Mouse (Mus musculus): ENCODE measurements at regions not wholly inside any gene's neighbourhood (a gene's known extent, or its start where the extent isn't known, plus 50 kb on each side); places are given as distances from the start of the nearest gene placed in this dataset.

GRCm38 (mm10) chr10:56920711-56921672 lies 543.9 kb downstream of the Gja1 start:
- Histone ChIP-seq H3K27ac (ENCODE audit: control insufficient read depth, low read depth, low read length) (no peak overlapping the region), H3K9ac (ENCODE audit: control insufficient read depth, low read depth, low read length, poor library complexity, severe bottlenecking) (no peak overlapping the region), H3K36me3 (ENCODE audit: control insufficient read depth in 1 of 2, insufficient read depth in 2 of 2, low read length in 2 of 2) (no peaks in the 10 kb centered on the region), H3K9me3 (replicated peaks; ENCODE audit: insufficient read depth, low read length) (no peaks in the 10 kb centered on the region), H3K4me1 (ENCODE audit: control insufficient read depth in 1 of 2, insufficient read depth in 2 of 2, low read length in 2 of 2) (no peaks in the 10 kb centered on the region), H3K4me3 (ENCODE audit: control insufficient read depth in 1 of 2, insufficient read depth in 1 of 2, low read depth in 2 of 2, low read length in 2 of 2) (no peak overlapping the region), H3K27me3 (ENCODE audit: control insufficient read depth in 1 of 2, insufficient read depth in 2 of 2, low read length in 2 of 2) (no peaks in the 10 kb centered on the region), H3K79me2 (ENCODE audit: control insufficient read depth, insufficient read depth, low read length, poor library complexity) (no peaks in the 10 kb centered on the region)
- no peak for TF ChIP-seq RAD21 (IDR thresholded peaks at IDR 0.05; ENCODE audit: low read depth, low read length)
- TF ChIP-seq ETS1 (IDR thresholded peaks at IDR 0.05; ENCODE audit: low read depth, low read length) = no peak
- no peak for TF ChIP-seq ZMIZ1 (IDR thresholded peaks at IDR 0.05; ENCODE audit: low read depth, low read length)
- TF ChIP-seq USF1 (IDR thresholded peaks at IDR 0.05; ENCODE audit: low read depth, low read length) = no peak
- no peak for DNase-seq (ENCODE audit: low read depth, low spot score)

- H3K27me3 ChIP-seq (ENCODE audit: control insufficient read depth in 1 of 2, insufficient read depth in 2 of 2, low read length in 2 of 2) = no peaks in the 10 kb centered on the region
- no peak for TF ChIP-seq MAFK (IDR thresholded peaks at IDR 0.05; ENCODE audit: borderline replicate concordance, low read depth, low read length)
- TF ChIP-seq SIN3A (IDR thresholded peaks at IDR 0.05; ENCODE audit: low read length) = no peak
- TF ChIP-seq MYC (IDR thresholded peaks at IDR 0.05; ENCODE audit: low read depth, low read length) = no peak
- TF ChIP-seq ZMIZ1 (IDR thresholded peaks at IDR 0.05; ENCODE audit: low read depth, low read length) = no peak
- no peak for TF ChIP-seq MXI1 (IDR thresholded peaks at IDR 0.05; ENCODE audit: low read depth, low read length)
- H3K4me3 ChIP-seq (ENCODE audit: control insufficient read depth in 1 of 2, insufficient read depth in 1 of 2, low read depth in 2 of 2, low read length in 2 of 2) = no peak overlapping the region
- no peak overlapping the region for H3K9ac ChIP-seq (ENCODE audit: control insufficient read depth, low read depth, low read length, poor library complexity, severe bottlenecking)
- H3K79me2 ChIP-seq (ENCODE audit: control insufficient read depth, insufficient read depth, low read length, poor library complexity) = no peaks in the 10 kb centered on the region
- no peaks in the 10 kb centered on the region for H3K4me1 ChIP-seq (ENCODE audit: control insufficient read depth in 1 of 2, insufficient read depth in 2 of 2, low read length in 2 of 2)
- no peak overlapping the region for H3K27ac ChIP-seq (ENCODE audit: control insufficient read depth, low read depth, low read length)
- H3K9me3 ChIP-seq (replicated peaks; ENCODE audit: insufficient read depth, low read length) = no peaks in the 10 kb centered on the region
- H3K36me3 ChIP-seq (ENCODE audit: control insufficient read depth in 1 of 2, insufficient read depth in 2 of 2, low read length in 2 of 2) = no peaks in the 10 kb centered on the region
- DNase-seq (ENCODE audit: low read depth, low spot score) = no peak
These were observed 551.0 kb upstream of the Hsf2 start for GRCm38 (mm10) chr10:56935174-56935573.

GRCm38 (mm10) chr10:56941972-56942371 lies 544.2 kb upstream of the Hsf2 start:
- Histone ChIP-seq H3K4me3 (ENCODE audit: control insufficient read depth in 1 of 2, insufficient read depth in 1 of 2, low read depth in 2 of 2, low read length in 2 of 2) (no peak overlapping the region), H3K9ac (ENCODE audit: control insufficient read depth, low read depth, low read length, poor library complexity, severe bottlenecking) (no peak overlapping the region), H3K79me2 (ENCODE audit: control insufficient read depth, insufficient read depth, low read length, poor library complexity) (no peaks in the 10 kb centered on the region), H3K4me1 (ENCODE audit: control insufficient read depth in 1 of 2, insufficient read depth in 2 of 2, low read length in 2 of 2) (no peaks in the 10 kb centered on the region), H3K27ac (ENCODE audit: control insufficient read depth, low read depth, low read length) (no peak overlapping the region), H3K36me3 (ENCODE audit: control insufficient read depth in 1 of 2, insufficient read depth in 2 of 2, low read length in 2 of 2) (no peaks in the 10 kb centered on the region), H3K9me3 (replicated peaks; ENCODE audit: insufficient read depth, low read length) (no peaks in the 10 kb centered on the region), H3K27me3 (ENCODE audit: control insufficient read depth in 1 of 2, insufficient read depth in 2 of 2, low read length in 2 of 2) (no peaks in the 10 kb centered on the region)
- DNase-seq (ENCODE audit: low read depth, low spot score) = no peak
- TF ChIP-seq UBTF (IDR thresholded peaks at IDR 0.05; ENCODE audit: borderline replicate concordance, insufficient read depth, low read depth, low read length) (no peak), MYB (IDR thresholded peaks at IDR 0.05; ENCODE audit: low read depth, low read length) (no peak), NELFE (IDR thresholded peaks at IDR 0.05; ENCODE audit: low read depth, low read length) (no peak), ZKSCAN1 (IDR thresholded peaks at IDR 0.05; ENCODE audit: low read depth, low read length) (no peak), TAL1 (IDR thresholded peaks at IDR 0.05; ENCODE audit: low read length) (no peak), MAX (IDR thresholded peaks at IDR 0.05; ENCODE audit: low read length) (no peak), MAZ (IDR thresholded peaks at IDR 0.05; ENCODE audit: low read depth, low read length) (no peak), MEF2A (IDR thresholded peaks at IDR 0.05; ENCODE audit: extremely low read depth, insufficient replicate concordance, low read depth, low read length, poor library complexity, severe bottlenecking) (no peak), TCF12 (IDR thresholded peaks at IDR 0.05; ENCODE audit: low read depth, low read length) (no peak), EP300 (IDR thresholded peaks at IDR 0.05; ENCODE audit: low read depth in 1 of 2, low read length in 2 of 2) (no peak), ZMIZ1 (IDR thresholded peaks at IDR 0.05; ENCODE audit: low read depth, low read length) (no peak), SMC3 (IDR thresholded peaks at IDR 0.05; ENCODE audit: low read depth, low read length) (no peak), RCOR1 (IDR thresholded peaks at IDR 0.05; ENCODE audit: low read depth, low read length) (no peak), ZC3H11A (IDR thresholded peaks at IDR 0.05; ENCODE audit: low read depth, low read length) (no peak), POLR2AphosphoS5 (IDR thresholded peaks at IDR 0.05; ENCODE audit: borderline replicate concordance, low read depth, low read length) (no peak)
